Mouse (Mus musculus): Measurements from ENCODE around the gene Pgd. TPM values are rescaled to one million over a fixed set of nuclear protein-coding genes. Genes with fewer than 3 reads are reported as not detected.
A peak's percentile ranks its signal among the peaks of the same experiment; 100 is the strongest.
"Not testable (repeated sequence)": the region's sequence is repeated elsewhere in the genome, so short reads cannot be mapped to it uniquely, and the experiment has no call there.

Gene Pgd
- polyA plus RNA-seq (2015; fragmentation: Nextera tagmentation; extraction: Ambion mirVana), result 109 and 113 TPM in 2 replicates

- Histone ChIP-seq H3K9me3 (ENCODE audit: control insufficient read depth) (no peaks in the 10 kb centered on the region), H3K27me3 (replicated peaks; ENCODE audit: control insufficient read depth, insufficient read depth, low read length) (no peaks in the 10 kb centered on the region), H3K27ac (ENCODE audit: low read depth, low read length) (peak within 1 kb of the TSS; percentile 91), H3K4me3 (ENCODE audit: low read depth, low read length) (peak within 1 kb of the TSS; percentile 78), H3K4me1 (replicated peaks; ENCODE audit: control insufficient read depth, insufficient read depth, low read length) (peaks cover 9% of the 10 kb centered on the region), H3K4me2 (replicated peaks; ENCODE audit: low read depth) (peak within 1 kb of the TSS; percentile 84), H3K36me3 (ENCODE audit: control insufficient read depth, insufficient read depth) (peaks cover 26% of the 10 kb centered on the region), H3K9ac (ENCODE audit: low read depth, low read length) (peak within 1 kb of the TSS; percentile 88)
- WGBS, result under 1% methylated on average over 59 of the region's 59 CpGs
- ATAC-seq, result peak; percentile 90
- no peak for TF ChIP-seq CTCF (IDR thresholded peaks at IDR 0.05; ENCODE audit: low read depth)
These were observed at the start of gene Pgd for GRCm38 (mm10) chr4:149166215-149166946. TSS of gene Pgd (minus strand) at chr4:149166771.

GRCm38 (mm10) chr4:149215982-149216381, 49.4 kb upstream of the Pgd start:
- ATAC-seq, result no peak
- Histone ChIP-seq H3K4me2 (replicated peaks; ENCODE audit: low read depth) (no peak overlapping the region), H3K36me3 (ENCODE audit: control insufficient read depth, insufficient read depth) (peaks cover 51% of the 10 kb centered on the region), H3K27ac (ENCODE audit: low read depth, low read length) (peak overlapping the region; percentile 58; the same call in 1 of the 2 replicates), H3K27me3 (replicated peaks; ENCODE audit: control insufficient read depth, insufficient read depth, low read length) (no peaks in the 10 kb centered on the region), H3K9me3 (ENCODE audit: control insufficient read depth) (no peaks in the 10 kb centered on the region), H3K9ac (ENCODE audit: low read depth, low read length) (no peak overlapping the region), H3K4me3 (ENCODE audit: low read depth, low read length) (no peak overlapping the region), H3K4me1 (replicated peaks; ENCODE audit: control insufficient read depth, insufficient read depth, low read length) (peaks cover 7% of the 10 kb centered on the region; the same call in 1 of the 2 replicates)
- 79% methylated on average over 9 of the region's 9 CpGs for WGBS
- no peak for TF ChIP-seq CTCF (IDR thresholded peaks at IDR 0.05; ENCODE audit: low read depth)

GRCm38 (mm10) chr4:149215397-149215796, 48.8 kb upstream of the Pgd start:
- Histone ChIP-seq H3K9ac (ENCODE audit: low read depth, low read length) (no peak overlapping the region), H3K4me2 (replicated peaks; ENCODE audit: low read depth) (no peak overlapping the region; the same call in 1 of the 2 replicates), H3K36me3 (ENCODE audit: control insufficient read depth, insufficient read depth) (peaks cover 48% of the 10 kb centered on the region), H3K4me1 (replicated peaks; ENCODE audit: control insufficient read depth, insufficient read depth, low read length) (peaks cover 7% of the 10 kb centered on the region; the same call in 1 of the 2 replicates), H3K27me3 (replicated peaks; ENCODE audit: control insufficient read depth, insufficient read depth, low read length) (no peaks in the 10 kb centered on the region), H3K27ac (ENCODE audit: low read depth, low read length) (peak overlapping the region; percentile 58), H3K9me3 (ENCODE audit: control insufficient read depth) (no peaks in the 10 kb centered on the region), H3K4me3 (ENCODE audit: low read depth, low read length) (no peak overlapping the region)
- no peak for TF ChIP-seq CTCF (IDR thresholded peaks at IDR 0.05; ENCODE audit: low read depth)
- ATAC-seq, result peak; percentile 85
- 14% methylated on average over 2 of the region's 2 CpGs for WGBS

GRCm38 (mm10) chr4:149214468-149214867, 47.9 kb upstream of the Pgd start:
- not testable (repeated sequence) for H3K27ac ChIP-seq (ENCODE audit: low read depth, low read length); H3K9me3 ChIP-seq (ENCODE audit: control insufficient read depth)
- WGBS, result 94% methylated on average over 2 of the region's 2 CpGs

GRCm38 (mm10) chr4:149213466-149213865, 46.9 kb upstream of the Pgd start:
- H3K27me3 ChIP-seq (replicated peaks; ENCODE audit: control insufficient read depth, insufficient read depth, low read length), result no peaks in the 10 kb centered on the region
- WGBS, result 92% methylated on average over 9 of the region's 9 CpGs
- H3K9me3 ChIP-seq (ENCODE audit: control insufficient read depth), result no peaks in the 10 kb centered on the region
- H3K4me3 ChIP-seq (ENCODE audit: low read depth, low read length), result no peak overlapping the region
- H3K36me3 ChIP-seq (ENCODE audit: control insufficient read depth, insufficient read depth), result peaks cover 40% of the 10 kb centered on the region
- ATAC-seq, result no peak
- peaks cover 7% of the 10 kb centered on the region; the same call in 1 of the 2 replicates for H3K4me1 ChIP-seq (replicated peaks; ENCODE audit: control insufficient read depth, insufficient read depth, low read length)
- TF ChIP-seq CTCF (IDR thresholded peaks at IDR 0.05; ENCODE audit: low read depth), result no peak
- H3K9ac ChIP-seq (ENCODE audit: low read depth, low read length), result no peak overlapping the region
- H3K27ac ChIP-seq (ENCODE audit: low read depth, low read length), result no peak overlapping the region
- no peak overlapping the region for H3K4me2 ChIP-seq (replicated peaks; ENCODE audit: low read depth)

More at GRCm38 (mm10) chr4:149214468-149214867, 47.9 kb upstream of the Pgd start:
- peaks cover 43% of the 10 kb centered on the region for H3K36me3 ChIP-seq (ENCODE audit: control insufficient read depth, insufficient read depth)
- not testable (repeated sequence) for H3K4me1 ChIP-seq (replicated peaks; ENCODE audit: control insufficient read depth, insufficient read depth, low read length); H3K4me2 ChIP-seq (replicated peaks; ENCODE audit: low read depth); H3K9ac ChIP-seq (ENCODE audit: low read depth, low read length); H3K4me3 ChIP-seq (ENCODE audit: low read depth, low read length); ATAC-seq; H3K27me3 ChIP-seq (replicated peaks; ENCODE audit: control insufficient read depth, insufficient read depth, low read length)

- not testable (repeated sequence) for H3K4me1 ChIP-seq (replicated peaks; ENCODE audit: control insufficient read depth, insufficient read depth, low read length); H3K9me3 ChIP-seq (ENCODE audit: control insufficient read depth); ATAC-seq; H3K4me3 ChIP-seq (ENCODE audit: low read depth, low read length); H3K27ac ChIP-seq (ENCODE audit: low read depth, low read length); H3K9ac ChIP-seq (ENCODE audit: low read depth, low read length); H3K27me3 ChIP-seq (replicated peaks; ENCODE audit: control insufficient read depth, insufficient read depth, low read length); H3K4me2 ChIP-seq (replicated peaks; ENCODE audit: low read depth)
- H3K36me3 ChIP-seq (ENCODE audit: control insufficient read depth, insufficient read depth), result peaks cover 54% of the 10 kb centered on the region
- 87% methylated on average over 5 of the region's 6 CpGs for WGBS
These were observed 44.9 kb upstream of the Pgd start for GRCm38 (mm10) chr4:149211441-149211840.
